Mouse (Mus musculus) heart, postnatal 0 days (tissue): ENCODE measurements around the gene Klk1b27.

Experiments used
- CTCF ChIP-seq: IDR thresholded peaks from 2 replicates; pipeline ENCODE4 v1.5.1; 2016; ENCODE audit warnings: antibody characterized with exemption, control low read depth, low read depth
- EP300 ChIP-seq: IDR thresholded peaks from 2 replicates; pipeline ENCODE4 v1.6.1; 2016; ENCODE audit warnings: antibody characterized with exemption, low read depth

- TF ChIP-seq CTCF (no peak), EP300 (no peak)
Measured at GRCm38 (mm10) chr7:44077703-44078102, 25.6 kb downstream of the Klk1b27 start.
